Mouse (Mus musculus) v-Abl transformed pro-B cells (cell line): ENCODE data around the gene Rps29.

Experiments used
- in situ Hi-C, 2 experiments: fragments of 400-800 bp; cut with MboI; formaldehyde crosslinking; loops; one replicate each; pipeline ENCODE4 v1.15.1; 2025; ENCODE audit not compliant: unreplicated experiment in 2 of 2

Gene Rps29

DNA sequence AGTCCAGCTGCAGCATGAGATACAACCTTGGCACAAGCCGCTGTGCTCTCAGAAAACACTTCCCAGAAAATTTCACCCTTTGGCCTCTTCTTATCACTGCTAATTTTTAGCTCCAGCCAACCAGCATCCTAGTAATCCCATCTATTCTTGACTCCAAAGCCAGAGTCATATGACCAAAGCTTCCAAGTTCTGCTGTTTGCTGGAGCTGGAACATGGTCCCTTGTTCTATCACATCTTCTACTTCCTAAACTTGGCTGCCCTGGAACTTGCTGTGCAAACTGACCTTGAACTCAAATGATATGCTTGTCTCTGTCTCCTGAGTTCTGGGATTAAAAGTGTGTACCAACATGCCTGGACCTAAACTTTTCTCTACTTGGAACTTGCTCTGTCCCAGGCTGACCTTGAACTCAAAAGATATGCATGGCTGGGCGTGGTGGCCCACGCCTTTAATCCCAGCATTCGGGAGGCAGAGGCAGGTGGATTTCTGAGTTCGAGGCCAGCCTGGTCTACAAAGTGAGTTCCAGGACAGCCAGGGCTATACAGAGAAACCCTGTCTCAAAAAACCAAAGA is 11.7 kb downstream of the Rps29 start:
- in situ Hi-C loops, result loop anchor here in 1 of 2 experiments (25.0 kb wide), 1 partner anchor 1315 kb away; the partner anchor contains the start of gene Tmx1

DNA sequence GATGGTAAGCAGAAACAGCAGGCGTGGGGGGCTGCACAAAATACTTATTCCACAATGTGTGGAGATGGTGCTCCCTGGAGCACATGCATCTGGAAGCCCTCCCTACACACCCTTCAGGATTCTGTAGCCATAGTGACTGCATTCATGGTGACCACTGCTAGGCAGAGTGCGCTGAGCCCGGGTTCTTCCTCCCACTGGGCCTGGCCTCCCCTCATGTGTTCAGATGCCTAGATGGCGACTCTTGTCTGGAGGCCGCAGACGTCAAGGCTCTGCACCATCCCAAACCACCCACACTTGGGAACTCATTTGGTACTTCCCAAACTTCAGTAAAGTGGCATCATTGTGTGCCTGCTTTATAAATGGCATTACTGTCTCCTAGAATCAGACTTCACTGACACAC is 15.5 kb downstream of the Rps29 start:
- in situ Hi-C loops, result loop anchor here in 1 of 2 experiments (25.0 kb wide), 1 partner anchor 1319 kb away; the partner anchor contains the start of gene Tmx1

DNA sequence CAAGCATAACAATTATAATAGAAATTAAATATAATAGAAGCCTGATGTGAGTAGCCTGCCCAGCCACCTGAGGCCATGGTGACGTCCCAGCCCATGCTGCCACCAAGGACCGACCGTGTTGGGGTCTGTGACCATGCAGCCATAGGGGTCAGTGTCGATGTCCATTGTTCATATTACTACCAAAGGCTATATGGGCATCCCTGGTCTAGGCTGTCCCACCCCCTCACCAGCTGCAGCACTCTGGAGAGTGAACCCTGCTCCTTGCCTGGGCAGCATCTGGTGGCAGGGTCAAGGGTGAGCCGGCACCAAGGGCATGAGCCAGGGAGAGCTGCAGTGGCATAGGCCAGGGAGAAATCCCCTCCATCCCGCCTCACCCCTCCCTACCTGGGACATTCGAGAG is 19.1 kb downstream of the Rps29 start:
- in situ Hi-C loops, result loop anchor here in 1 of 2 experiments (25.0 kb wide), 1 partner anchor 1322 kb away; the partner anchor contains the start of gene Tmx1

GRCm38 (mm10) chr12:69139201-69139600 is 19.8 kb downstream of the Rps29 start:
- in situ Hi-C loops, result loop anchor here in 1 of 2 experiments (25.0 kb wide), 1 partner anchor 1323 kb away; the partner anchor contains the start of gene Tmx1

GRCm38 (mm10) chr12:69131981-69132380 is 27.0 kb downstream of the Rps29 start:
- in situ Hi-C loops, result loop anchor here (5.0 to 25.0 kb wide), 2 partner anchors 560 to 1330 kb away; partner anchors contain the start of gene Tmx1 (in 1 of the 2)

- in situ Hi-C loops, result loop anchor here (5.0 to 25.0 kb wide), 2 partner anchors 561 to 1331 kb away; partner anchors contain the start of gene Tmx1 (in 1 of the 2)
Measured at GRCm38 (mm10) chr12:69131267-69131666, 27.7 kb downstream of the Rps29 start.

GRCm38 (mm10) chr12:69130486-69130885 is 28.5 kb downstream of the Rps29 start:
- in situ Hi-C loops, result loop anchor here (5.0 to 25.0 kb wide), 2 partner anchors 562 to 1332 kb away; partner anchors contain the start of gene Tmx1 (in 1 of the 2)

DNA sequence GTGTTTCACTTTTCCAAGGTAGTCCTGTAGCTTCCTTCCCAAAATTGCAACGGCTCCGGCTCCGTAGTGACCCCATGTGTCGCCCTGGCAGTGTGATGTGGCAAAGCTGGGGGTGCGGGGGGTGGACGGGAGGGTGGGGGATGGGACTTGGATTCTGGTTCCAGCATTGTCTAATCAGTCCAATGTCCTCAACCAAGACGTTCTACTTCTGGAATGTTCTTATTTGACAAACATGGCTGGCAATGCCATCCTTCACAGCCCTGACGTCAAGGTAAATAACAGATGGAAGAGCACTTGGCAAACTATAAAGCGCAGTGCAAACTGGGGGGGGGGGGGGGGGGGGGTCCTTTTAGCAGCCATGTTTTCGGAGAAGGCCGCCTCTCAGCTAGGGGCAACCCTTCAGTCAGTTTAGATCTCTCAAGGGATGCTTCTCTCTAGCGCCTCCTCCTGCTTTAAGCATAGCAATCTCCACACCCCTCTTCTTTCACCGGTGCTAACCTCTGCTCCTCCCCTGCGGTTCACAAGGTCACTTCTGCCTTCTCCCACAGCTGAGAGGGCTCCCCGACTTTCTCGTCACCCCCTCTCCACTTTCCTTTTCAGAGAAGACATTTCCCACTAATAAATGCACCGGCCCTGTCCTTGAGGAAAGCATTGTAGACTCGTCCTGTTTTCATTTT is 29.2 kb downstream of the Rps29 start:
- in situ Hi-C loops, result loop anchor here (5.0 to 25.0 kb wide), 4 partner anchors 78 to 1333 kb away; partner anchors contain the start of gene Tmx1 (in 1 of the 2)

DNA sequence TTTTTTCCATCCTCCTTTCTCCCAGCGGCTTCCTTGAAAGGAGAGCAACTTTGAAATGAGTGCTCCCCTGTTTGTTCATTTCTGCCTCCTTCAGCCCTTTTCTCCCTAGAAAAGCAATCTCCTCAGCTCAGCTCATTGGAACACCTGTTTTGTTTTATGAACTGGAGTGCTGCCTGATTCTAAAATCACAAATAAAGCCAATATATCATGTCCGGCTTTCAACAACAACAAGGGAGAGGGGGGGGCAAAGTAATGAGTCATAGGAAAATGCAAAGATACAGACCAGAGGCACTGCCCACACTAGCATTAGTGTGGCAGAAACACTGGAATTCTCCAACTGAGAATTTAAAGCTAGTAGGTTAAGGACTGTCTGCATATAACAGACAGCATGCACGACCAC is 31.4 kb downstream of the Rps29 start:
- in situ Hi-C loops, result loop anchor here (5.0 to 25.0 kb wide), 3 partner anchors 80 to 1335 kb away; partner anchors contain the start of gene Tmx1 (in 1 of the 2)

GRCm38 (mm10) chr12:69127170-69127569 is 31.8 kb downstream of the Rps29 start:
- in situ Hi-C loops, result loop anchor here (5.0 to 25.0 kb wide), 3 partner anchors 80 to 1335 kb away; partner anchors contain the start of gene Tmx1 (in 1 of the 2)

DNA sequence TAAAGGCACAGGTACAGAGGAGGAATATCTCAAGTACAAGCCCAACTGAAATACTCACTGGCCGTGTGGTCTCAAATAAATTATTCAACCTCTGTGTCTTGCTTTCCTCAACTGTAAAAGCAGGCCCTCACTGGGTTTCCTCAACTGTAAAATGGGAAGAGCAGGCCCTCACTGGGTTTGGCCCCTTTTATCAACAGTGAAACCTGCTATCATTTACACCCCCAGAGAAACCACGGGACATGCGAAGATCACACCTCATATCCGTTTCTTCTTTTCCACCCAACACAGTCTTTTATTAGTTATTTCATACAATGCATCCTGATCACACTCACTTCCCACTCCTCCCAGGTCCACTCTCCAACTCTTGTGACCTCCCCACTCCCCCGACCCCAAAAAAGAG is 33.9 kb downstream of the Rps29 start:
- in situ Hi-C loops, result loop anchor here (5.0 to 25.0 kb wide), 3 partner anchors 82 to 1337 kb away; partner anchors contain the start of gene Tmx1 (in 1 of the 2)

DNA sequence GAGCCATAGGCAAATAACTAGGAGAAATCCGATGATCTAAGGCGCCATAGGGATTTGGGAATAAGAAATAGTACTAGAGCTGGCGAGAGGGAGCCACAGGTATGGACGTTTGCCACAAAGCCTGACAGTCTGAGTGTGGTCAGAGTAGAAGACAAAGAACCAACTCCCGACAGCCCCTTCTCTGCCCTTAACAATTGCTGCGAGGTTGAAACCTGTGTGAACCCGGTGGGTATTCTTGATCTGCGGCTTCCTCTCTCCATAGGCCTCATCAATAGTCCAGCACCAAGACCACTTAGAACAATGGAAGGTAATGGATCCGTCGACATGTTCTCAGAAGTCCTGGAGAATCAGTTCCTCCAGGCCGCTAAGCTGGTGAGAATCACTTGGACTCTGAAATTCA is 36.2 kb downstream of the Rps29 start:
- in situ Hi-C loops, result no loop called here

DNA sequence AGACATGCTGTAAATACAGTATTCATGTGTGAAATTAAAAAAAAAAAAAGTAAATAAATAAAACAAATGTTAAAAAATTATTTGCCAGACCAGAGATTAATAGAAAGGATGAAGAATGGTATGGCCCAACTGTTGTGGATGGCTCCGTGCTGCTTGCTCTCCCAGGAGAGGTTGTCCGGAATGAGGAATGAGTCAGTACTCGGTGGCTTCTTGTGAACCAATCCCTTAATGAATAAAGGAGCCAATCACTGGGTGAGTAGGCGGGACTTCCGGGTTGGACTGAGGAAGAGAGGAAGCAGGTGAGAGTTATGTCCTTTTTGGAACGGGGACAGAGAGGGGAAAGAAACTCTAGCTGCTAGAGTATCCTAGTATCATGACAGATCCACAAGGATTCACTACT is 39.1 kb downstream of the Rps29 start:
- in situ Hi-C loops, result no loop called here
